Mouse (Mus musculus): Measurements from ENCODE around the gene Tctn1. TPM values are rescaled to one million over a fixed set of nuclear protein-coding genes. Genes with fewer than 3 reads are reported as not detected.

Tctn1 gene
- 1.1 to 4.4 TPM (median 2.0 TPM) in 3 replicates for total RNA-seq (2017)

DNA sequence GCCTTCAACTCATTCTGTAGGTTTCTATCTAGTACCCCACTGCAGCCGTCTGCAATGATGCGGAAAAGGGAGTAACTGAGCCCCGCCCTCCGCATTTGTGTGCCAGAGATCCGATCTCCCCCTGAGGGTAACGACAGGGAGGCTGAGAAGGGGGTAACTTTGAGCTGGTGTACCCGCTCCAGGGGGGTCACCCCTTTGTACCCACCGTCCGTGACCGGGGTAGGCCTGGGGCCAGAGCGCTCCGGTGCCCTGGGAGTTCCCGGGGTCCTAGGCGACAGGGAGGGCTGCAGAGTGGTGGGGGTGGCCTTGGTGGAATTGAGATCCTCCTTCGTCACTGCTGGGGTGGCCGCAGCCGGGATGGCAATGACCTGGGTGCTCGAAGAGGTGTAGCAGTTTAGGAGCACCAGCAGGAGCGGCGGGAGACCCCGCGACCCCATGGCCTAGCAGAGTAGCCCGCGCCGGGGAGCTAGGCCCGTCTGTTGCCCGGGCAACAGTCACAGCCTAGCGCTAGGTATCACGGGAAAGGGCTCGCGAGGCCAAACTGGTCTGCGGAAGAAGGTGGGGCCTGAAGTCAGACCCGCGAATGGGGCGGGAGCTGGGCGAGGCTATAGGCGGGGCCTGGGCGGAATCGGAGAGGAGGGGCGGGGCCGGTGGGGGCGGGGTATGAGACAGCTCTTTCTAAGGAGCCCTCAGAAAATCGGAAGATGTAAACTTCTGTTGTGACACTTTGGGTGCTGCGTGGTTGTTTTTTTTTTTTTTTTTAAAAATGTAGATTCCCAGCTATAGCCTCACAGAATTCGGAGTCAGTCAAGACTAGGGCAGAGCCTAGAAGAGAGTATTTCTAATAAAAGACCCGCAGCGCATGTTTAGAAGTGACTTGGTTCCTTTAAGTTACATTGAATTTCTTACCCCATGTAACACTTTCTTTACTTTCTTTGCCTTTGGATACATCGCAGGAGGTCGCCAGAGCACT lies at the start of gene Tctn1:
TSS of gene Tctn1 (minus strand) at position 528 of the 973 bp plus-strand sequence.
- peak; percentile 90 for ATAC-seq (replicated peaks; ENCODE audit: insufficient number of reproducible peaks, low FRiP score, low TSS enrichment, poor library complexity, severe bottlenecking)

DNA sequence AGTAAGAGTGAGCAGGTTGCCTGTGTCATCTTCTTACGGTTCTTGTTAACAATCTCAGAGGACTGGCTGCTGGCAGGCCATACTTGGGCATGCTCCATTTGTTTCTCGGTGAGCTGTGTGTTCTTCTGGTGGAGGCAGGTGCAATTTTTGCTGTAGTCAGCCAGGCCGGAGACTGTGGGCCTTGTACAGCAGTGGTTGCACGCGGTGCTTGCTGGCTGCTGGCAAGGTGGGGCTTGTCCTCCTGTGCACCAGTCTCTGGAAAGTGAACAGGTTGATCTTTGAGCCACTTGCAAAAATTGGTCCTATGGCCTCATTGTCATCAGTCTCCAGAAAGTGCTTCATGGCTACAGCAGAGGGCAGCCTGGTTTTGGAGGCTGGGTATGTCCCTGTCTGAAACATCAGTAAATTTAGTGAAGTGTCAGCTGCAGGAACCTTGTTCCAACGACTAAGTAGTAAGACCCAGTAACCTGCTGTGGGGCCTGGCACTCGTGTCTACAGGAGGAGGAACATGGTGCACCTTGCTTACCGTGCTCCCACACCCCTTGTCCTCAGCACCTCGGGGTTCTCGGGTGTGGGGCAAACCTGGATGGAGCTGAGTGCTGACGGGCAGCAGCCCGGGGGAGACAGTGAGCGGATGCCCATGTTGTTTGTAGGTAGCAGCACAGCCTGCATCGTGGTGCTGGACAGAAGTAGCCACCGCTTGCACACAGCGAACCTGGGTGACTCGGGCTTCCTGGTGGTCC lies 48.9 kb upstream of the Tctn1 start:
- no peak for ATAC-seq (replicated peaks; ENCODE audit: insufficient number of reproducible peaks, low FRiP score, low TSS enrichment, poor library complexity, severe bottlenecking)

DNA sequence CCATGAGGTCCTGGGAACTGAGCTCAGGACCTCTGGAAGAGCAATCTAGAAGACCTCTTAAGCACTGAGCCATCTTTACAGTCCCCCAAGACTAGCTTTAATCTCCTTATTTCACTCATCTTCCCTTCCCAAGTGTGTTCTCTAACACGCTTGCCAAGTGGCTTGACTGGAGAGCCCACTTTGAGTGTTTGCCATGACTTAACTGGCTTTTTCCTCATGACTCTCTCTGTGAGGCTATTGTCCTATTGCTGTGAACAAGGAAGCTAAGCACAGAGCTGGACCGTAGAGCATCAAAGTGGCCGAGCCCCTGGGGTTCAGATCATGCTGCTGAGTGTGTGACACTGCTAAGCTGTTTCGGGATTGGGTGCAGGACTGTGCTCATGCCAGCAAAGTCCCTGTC lies 48.1 kb upstream of the Tctn1 start:
- ATAC-seq (replicated peaks; ENCODE audit: insufficient number of reproducible peaks, low FRiP score, low TSS enrichment, poor library complexity, severe bottlenecking) = no peak

GRCm38 (mm10) chr5:122311692-122312091 lies 47.4 kb upstream of the Tctn1 start:
- no peak for ATAC-seq (replicated peaks; ENCODE audit: insufficient number of reproducible peaks, low FRiP score, low TSS enrichment, poor library complexity, severe bottlenecking)

DNA sequence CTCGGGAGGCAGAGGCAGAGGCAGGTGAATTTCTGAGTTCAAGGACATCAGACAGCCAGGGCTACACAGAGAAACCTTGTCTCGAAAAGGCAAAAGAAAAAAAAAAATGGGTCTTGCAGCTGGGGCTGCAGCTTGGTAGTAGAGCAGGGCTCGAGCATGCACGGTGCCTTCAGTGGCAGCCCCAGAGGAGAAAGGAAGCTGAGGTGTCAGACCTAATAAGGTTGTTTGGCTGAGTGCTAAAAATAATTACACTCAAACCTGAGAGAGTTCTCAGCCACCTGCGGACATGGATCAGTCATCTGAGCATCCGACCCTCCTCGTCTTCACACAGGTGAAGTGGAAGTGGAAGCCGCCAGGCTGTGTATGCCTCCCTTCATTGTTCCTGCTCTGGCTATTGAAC lies 46.4 kb upstream of the Tctn1 start:
- no peak for ATAC-seq (replicated peaks; ENCODE audit: insufficient number of reproducible peaks, low FRiP score, low TSS enrichment, poor library complexity, severe bottlenecking)

- no peak for ATAC-seq (replicated peaks; ENCODE audit: insufficient number of reproducible peaks, low FRiP score, low TSS enrichment, poor library complexity, severe bottlenecking)
Measured at GRCm38 (mm10) chr5:122306536-122306935, 42.3 kb upstream of the Tctn1 start.

DNA sequence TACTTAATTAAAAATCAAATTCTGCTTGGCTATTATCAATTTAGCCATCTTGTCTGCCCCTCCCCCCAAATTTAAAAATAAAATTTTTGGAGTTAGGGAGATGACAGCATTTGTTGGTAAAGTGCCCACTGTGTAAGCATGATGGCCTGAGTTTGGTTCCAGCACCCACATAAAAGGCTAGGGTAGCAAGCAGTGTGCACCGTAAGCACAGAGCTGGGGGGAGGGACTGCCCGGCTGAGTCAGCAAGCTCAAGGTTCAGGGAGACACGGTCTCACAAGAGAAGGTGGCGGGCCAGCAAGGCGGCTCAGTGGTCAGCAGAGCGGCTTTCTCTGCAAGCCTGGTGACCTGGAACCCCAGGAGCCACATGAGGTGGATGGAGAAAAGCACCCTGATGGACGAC lies 41.2 kb upstream of the Tctn1 start:
- no peak for ATAC-seq (replicated peaks; ENCODE audit: insufficient number of reproducible peaks, low FRiP score, low TSS enrichment, poor library complexity, severe bottlenecking)

DNA sequence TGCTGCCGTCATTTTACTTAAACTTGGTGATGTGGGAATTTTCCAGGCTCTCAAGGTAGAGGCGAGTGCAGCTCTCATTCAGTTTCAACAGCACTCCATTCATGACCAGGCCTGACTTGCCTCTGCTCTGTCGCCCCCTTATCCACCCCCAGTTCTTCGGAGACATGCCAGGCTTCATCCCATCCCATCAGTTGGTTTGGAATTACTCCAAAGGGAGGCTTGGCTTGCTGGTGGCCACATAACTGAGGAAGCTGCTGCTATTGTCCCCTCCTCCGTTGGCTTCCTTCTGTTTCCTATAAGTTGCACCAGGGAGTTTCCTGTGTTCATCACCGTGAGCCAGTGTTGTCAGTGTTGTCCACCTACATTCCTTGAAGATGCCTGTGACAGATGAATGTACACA lies 40.3 kb upstream of the Tctn1 start:
- ATAC-seq (replicated peaks; ENCODE audit: insufficient number of reproducible peaks, low FRiP score, low TSS enrichment, poor library complexity, severe bottlenecking) = no peak

DNA sequence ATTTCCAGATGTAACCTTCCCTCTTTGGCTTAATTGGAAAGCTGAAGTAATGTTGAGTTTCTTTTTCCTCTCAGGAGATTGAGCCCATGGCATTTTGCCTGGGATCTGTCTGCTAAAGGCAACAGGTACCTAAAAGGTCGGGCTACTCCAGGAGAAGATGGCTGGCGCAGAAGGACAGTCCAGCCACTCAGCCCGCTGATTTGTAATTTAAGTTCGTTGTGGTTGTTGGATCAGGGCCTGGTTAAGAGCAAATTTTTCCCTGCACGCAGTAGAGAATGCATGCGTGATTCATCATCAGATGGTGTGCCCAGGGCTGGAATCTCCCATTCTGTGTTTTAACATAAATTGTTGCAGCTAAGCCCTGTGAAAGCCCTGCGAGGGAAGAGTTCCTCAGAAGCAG lies 39.7 kb upstream of the Tctn1 start:
- ATAC-seq (replicated peaks; ENCODE audit: insufficient number of reproducible peaks, low FRiP score, low TSS enrichment, poor library complexity, severe bottlenecking) = no peak

- peak; percentile 69 for ATAC-seq (replicated peaks; ENCODE audit: insufficient number of reproducible peaks, low FRiP score, low TSS enrichment, poor library complexity, severe bottlenecking)
Measured at GRCm38 (mm10) chr5:122302810-122303745, 38.8 kb upstream of the Tctn1 start.

DNA sequence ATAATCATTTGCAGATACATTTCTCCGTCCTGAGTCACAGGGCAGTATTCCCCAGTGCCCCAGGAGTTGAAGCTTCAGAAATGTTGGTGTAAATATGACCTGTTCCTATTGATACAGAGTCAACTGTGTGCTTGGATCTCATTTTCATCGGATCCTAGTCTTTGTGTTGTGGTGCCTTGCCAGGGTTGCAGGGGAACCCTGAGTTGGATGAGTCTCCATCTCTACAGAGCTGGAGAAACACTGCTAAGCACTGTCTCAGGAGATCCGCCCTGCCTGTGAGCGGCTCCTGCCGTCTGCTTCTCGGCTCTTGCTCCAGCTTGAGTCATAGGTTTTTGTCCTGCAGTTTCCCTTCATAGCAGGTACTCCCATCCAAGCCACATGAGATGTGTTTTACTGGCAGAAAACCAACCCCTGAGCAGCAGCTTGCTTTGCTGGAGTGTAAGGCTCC lies 35.8 kb upstream of the Tctn1 start:
- no peak for ATAC-seq (replicated peaks; ENCODE audit: insufficient number of reproducible peaks, low FRiP score, low TSS enrichment, poor library complexity, severe bottlenecking)

- ATAC-seq (replicated peaks; ENCODE audit: insufficient number of reproducible peaks, low FRiP score, low TSS enrichment, poor library complexity, severe bottlenecking) = no peak
Measured at GRCm38 (mm10) chr5:122295113-122295935, 31.1 kb upstream of the Tctn1 start.

DNA sequence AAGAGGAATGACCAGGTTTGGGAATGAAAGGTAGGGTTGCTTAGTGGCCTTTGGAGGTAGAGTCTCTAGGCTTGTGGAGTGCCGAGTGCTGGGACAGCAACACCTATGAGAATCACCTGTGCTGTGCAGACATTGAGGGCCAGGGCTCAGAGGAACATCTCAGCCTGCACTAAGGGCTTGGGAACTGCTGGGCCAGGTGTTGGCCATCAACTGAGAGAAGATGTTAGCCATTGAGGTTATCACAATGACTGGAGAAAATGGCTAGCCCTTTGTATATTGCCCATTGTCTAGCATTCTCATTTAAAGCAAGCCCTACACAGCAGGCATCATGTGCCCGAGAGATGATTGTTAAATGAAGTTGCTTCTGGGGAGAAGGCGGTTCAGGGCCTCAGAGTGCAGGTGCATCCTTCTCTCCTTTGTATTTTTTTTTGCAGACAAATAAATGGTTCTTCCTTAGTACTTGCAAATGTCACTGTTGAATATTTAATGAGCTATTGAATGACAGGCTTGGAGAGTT lies 30.0 kb upstream of the Tctn1 start:
- no peak for ATAC-seq (replicated peaks; ENCODE audit: insufficient number of reproducible peaks, low FRiP score, low TSS enrichment, poor library complexity, severe bottlenecking)

DNA sequence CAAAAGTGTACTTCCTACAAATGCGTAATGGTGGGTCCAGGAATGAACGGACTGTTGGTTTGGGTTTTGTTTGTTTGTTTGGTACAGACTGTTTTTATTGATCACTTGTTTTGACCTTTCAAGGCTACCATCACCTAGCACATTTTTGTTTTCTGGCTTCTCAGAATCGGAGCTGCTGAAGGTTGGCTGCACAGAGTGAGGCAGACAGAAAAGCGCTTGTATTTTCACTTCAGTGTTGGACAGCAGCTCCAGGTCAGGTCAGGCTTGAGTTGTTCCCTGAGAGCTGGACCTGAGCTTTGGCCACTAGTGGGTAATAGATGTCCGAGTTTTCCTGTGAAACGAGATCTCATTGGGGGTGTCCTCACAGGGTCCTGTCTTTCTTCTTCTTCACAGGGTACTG lies 28.9 kb upstream of the Tctn1 start:
- no peak for ATAC-seq (replicated peaks; ENCODE audit: insufficient number of reproducible peaks, low FRiP score, low TSS enrichment, poor library complexity, severe bottlenecking)

- ATAC-seq (replicated peaks; ENCODE audit: insufficient number of reproducible peaks, low FRiP score, low TSS enrichment, poor library complexity, severe bottlenecking) = no peak
Measured at GRCm38 (mm10) chr5:122291553-122292339, 27.5 kb upstream of the Tctn1 start.

DNA sequence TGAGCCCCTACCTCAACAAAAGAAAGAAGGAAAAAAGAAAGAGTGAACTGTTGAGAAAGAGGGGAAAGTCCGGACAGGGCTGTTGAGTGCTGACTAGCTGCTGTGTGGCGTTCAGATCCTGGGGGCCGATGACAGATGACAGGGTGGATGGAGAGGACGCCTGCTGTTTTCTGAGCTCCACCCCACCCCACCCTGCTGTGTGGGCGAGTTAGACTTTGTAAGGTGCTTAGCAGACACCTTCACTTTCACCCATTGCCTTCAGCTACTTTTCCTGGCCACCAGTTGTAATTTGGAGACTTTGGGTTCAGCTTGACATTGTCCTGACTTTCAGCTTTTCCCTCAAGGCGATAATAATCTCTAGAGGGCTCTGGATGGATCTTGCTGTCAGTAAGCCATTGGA lies 26.9 kb upstream of the Tctn1 start:
- ATAC-seq (replicated peaks; ENCODE audit: insufficient number of reproducible peaks, low FRiP score, low TSS enrichment, poor library complexity, severe bottlenecking) = no peak
